Mouse (Mus musculus) c-Kit-negative CD71-positive TER-119-positive erythroid progenitor cells, embryonic 14.5 days (primary cell): ENCODE measurements around the gene Ccr10.
"Not testable (repeated sequence)": the region's sequence is repeated elsewhere in the genome, so short reads cannot be mapped to it uniquely, and the experiment has no call there.

Experiments
- DNase-seq: peaks from one replicate; pipeline ENCODE4 v3.0.0-alpha.2; 2013; ENCODE audit warnings: low read depth, low spot score

Gene Ccr10

DNA sequence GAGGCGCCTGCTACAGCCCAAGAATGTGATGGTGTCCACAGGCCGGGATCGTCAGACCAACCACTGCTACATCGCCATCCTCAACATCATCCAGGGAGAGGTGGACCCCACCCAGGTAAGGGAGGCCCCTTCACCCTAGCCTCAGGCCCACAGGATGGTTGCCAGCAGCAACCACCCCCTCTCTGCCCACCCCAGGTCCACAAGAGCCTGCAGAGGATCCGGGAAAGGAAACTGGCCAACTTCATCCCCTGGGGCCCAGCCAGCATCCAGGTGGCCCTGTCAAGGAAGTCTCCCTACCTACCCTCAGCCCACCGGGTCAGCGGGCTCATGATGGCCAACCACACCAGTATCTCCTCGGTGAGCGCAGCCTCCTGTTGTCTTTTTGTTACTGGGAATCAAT, 50.2 kb downstream of the Ccr10 start:
- not testable (repeated sequence) for DNase-seq

DNA sequence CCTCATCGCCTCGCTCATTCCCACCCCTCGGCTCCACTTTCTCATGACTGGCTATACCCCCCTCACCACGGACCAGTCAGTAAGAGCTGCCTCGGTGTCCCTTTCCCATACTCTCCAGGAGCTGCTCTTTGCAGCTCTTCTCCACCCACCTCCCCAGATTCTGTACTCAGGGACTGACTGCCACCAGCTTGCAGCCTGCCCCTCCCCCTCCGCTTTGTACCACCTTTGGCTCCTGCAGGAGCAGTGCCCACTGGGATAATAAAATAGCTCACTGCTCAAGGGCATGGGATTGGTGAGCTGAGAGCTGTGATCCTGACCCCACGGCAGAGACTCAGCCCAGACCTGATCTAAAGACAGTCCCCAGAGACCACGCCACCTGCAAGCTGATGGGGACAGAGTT, 50.7 kb downstream of the Ccr10 start:
- DNase-seq = not testable (repeated sequence)
